Mouse (Mus musculus): Measurements from ENCODE around the gene Pcyox1. TPM values are rescaled to one million over a fixed set of nuclear protein-coding genes. Genes with fewer than 3 reads are reported as not detected.
"Not testable (repeated sequence)": the region's sequence is repeated elsewhere in the genome, so short reads cannot be mapped to it uniquely, and the experiment has no call there.

The Pcyox1 gene
- polyA plus RNA-seq, 1 experiment from 2014 or later = 52.0 TPM

DNA sequence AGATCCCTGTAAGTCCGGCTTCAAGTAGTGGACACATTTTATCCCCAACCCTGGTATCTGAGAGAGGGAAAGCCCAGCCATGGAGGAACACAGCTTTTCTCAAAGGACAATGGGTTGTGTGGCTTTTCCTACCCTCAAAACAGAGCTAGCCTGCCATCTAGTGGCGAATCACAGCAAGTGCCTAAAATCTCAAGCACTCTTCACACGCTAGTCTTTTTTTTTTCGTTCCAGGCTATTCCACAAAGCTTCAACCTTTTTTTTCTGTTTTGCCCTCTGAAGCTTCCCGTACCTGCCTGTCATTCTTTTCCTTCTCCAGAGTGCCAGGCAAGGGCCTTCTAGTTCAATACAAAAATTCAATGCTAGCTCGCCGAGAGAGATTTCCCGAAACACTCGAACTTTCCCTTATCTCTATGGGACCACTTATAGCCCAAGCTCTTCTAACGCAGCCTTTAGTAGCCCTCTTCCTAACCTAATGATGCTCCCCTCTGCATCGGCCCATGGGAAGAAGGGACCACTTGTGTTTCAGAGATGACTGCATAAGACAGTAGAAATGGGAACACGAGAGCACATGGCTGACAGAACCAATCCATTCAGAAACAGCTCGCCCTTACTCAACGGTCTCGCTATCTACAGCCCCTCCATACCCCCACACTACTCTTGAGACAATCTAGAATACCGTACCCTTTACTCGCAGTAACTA, 32.4 kb downstream of the Pcyox1 start:
- no peak for ATAC-seq (ENCODE audit: extremely low read depth, insufficient number of reproducible peaks, low FRiP score, low TSS enrichment)
- H3K27ac ChIP-seq (replicated peaks) = no peak overlapping the region

DNA sequence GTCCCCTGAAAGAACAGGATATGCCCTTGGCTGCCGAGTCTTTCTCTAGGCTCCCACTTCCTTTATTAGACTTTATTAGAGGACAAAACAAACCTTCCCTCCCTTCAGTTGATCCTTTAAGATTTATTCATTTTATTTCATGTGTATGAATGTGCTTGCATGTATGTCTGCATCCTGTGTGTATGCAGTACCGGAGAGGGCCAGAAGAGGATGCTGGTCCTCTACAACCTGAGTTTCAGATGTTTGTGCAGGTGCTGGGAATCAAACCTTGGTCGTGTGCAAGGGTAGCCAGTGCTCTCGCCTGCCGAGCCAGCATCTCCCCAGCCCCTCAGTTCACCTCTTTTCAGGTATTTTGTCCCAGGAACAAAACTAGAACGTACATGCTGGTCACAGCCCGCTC, 35.6 kb downstream of the Pcyox1 start:
- H3K27ac ChIP-seq (replicated peaks) = no peak overlapping the region
- 0 out of 2 replicates have a peak, but pooled peaks cover 2% of the 10 kb centered on the region for H3K27me3 ChIP-seq (replicated peaks)
- peaks cover 5% of the 10 kb centered on the region for H3K4me1 ChIP-seq
- no peak overlapping the region for H3K9ac ChIP-seq
- no peak overlapping the region for H3K4me3 ChIP-seq
- no peaks in the 10 kb centered on the region for H3K9me3 ChIP-seq
- no peak for ATAC-seq (ENCODE audit: extremely low read depth, insufficient number of reproducible peaks, low FRiP score, low TSS enrichment)
- WGBS = 84% methylated on average over 7 of the region's 7 CpGs
- no peak overlapping the region for H3K4me2 ChIP-seq
- no peaks in the 10 kb centered on the region for H3K36me3 ChIP-seq

More for the DNA sequence above, 32.4 kb downstream of the Pcyox1 start:
- H3K27me3 ChIP-seq (replicated peaks) = 0 out of 2 replicates have a peak, but pooled peaks cover 2% of the 10 kb centered on the region
- H3K36me3 ChIP-seq = peaks cover 22% of the 10 kb centered on the region
- H3K9me3 ChIP-seq = no peaks in the 10 kb centered on the region
- under 1% methylated on average over 17 of the region's 17 CpGs for WGBS
- peaks cover 13% of the 10 kb centered on the region for H3K4me1 ChIP-seq
- peak overlapping the region; percentile 75 for H3K9ac ChIP-seq
- peak overlapping the region; percentile 87 for H3K4me2 ChIP-seq
- peak overlapping the region; percentile 71 for H3K4me3 ChIP-seq

DNA sequence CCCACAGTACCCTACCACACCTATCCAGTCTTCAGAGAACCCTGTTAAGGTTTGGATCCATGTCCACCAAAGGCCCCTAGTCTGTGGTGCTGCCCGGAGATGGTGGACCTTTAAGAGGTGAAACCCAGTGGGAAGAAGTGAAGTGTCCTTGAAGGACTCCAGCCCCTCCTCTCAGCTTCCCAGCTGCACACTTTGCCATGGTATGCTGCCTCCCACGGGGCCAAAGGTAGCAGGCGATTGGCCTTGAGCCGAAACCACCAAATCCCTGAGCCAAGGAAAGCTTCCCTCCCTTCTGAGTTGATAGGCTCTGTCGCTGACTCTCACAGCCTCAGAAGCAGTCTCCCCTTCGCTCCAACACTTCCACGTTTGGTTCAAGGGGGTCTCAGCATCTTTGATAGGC, 36.3 kb downstream of the Pcyox1 start:
- H3K4me1 ChIP-seq = no peaks in the 10 kb centered on the region; the same call in 1 of the 2 replicates
- no peak overlapping the region for H3K27ac ChIP-seq (replicated peaks)
- H3K36me3 ChIP-seq = no peaks in the 10 kb centered on the region
- H3K9ac ChIP-seq = no peak overlapping the region
- no peak for ATAC-seq (ENCODE audit: extremely low read depth, insufficient number of reproducible peaks, low FRiP score, low TSS enrichment)
- H3K4me3 ChIP-seq = no peak overlapping the region
- 0 out of 2 replicates have a peak, but pooled peaks cover 2% of the 10 kb centered on the region for H3K27me3 ChIP-seq (replicated peaks)
- no peaks in the 10 kb centered on the region for H3K9me3 ChIP-seq
- H3K4me2 ChIP-seq = no peak overlapping the region
- 55% methylated on average over 7 of the region's 7 CpGs for WGBS

DNA sequence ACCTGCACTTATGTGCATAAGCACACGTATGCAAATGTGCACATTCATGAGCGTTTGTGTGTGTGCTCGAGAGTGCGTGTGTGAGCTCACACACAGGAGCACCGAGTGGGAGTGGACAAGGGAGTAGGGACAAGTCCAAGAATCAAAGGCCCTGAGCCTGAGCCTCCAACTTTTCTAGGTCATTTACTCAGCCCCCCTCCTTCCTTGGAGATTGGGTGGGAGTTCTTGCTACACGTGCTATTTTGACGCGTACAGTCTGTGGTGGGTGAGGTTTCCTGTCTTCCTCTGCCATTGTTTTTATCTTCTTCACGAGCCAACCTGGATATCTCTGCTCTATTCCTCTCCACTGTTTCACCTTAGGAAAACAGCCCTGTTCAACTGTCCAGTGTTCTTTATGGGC, 40.0 kb downstream of the Pcyox1 start:
- H3K4me1 ChIP-seq = no peaks in the 10 kb centered on the region; the same call in 1 of the 2 replicates
- no peak for ATAC-seq (ENCODE audit: extremely low read depth, insufficient number of reproducible peaks, low FRiP score, low TSS enrichment)
- no peak overlapping the region for H3K4me3 ChIP-seq
- no peak overlapping the region for H3K27ac ChIP-seq (replicated peaks)
- 65% methylated on average over 9 of the region's 9 CpGs for WGBS
- no peak overlapping the region for H3K4me2 ChIP-seq
- H3K27me3 ChIP-seq (replicated peaks) = 0 out of 2 replicates have a peak, but pooled peaks cover 1% of the 10 kb centered on the region
- no peak overlapping the region for H3K9ac ChIP-seq
- no peaks in the 10 kb centered on the region for H3K9me3 ChIP-seq
- H3K36me3 ChIP-seq = no peaks in the 10 kb centered on the region

DNA sequence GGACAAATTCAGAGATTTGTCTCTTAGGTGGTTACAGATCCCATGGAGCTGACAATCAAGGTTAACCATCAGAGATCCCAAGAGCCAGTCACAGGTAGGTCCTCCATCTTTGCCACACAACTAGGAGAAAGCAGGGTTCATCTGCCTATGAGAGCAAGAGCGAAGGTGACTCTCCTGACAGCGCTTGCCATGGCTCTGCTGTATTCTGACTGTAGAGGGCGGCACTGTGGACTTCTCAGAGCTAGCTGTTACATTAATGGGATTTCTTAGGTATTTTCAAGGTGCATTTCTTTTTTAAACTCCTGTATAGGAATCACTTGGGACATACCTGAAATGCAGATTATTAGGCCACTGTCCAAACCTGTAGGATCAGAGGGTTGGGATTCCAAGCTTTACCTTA, 42.0 kb downstream of the Pcyox1 start:
- Histone ChIP-seq H3K4me3 (no peak overlapping the region), H3K9me3 (no peaks in the 10 kb centered on the region), H3K4me1 (no peaks in the 10 kb centered on the region; the same call in 1 of the 2 replicates), H3K9ac (no peak overlapping the region), H3K4me2 (no peak overlapping the region), H3K27ac (replicated peaks) (no peak overlapping the region), H3K36me3 (no peaks in the 10 kb centered on the region), H3K27me3 (replicated peaks) (no peaks in the 10 kb centered on the region)
- no peak for ATAC-seq (ENCODE audit: extremely low read depth, insufficient number of reproducible peaks, low FRiP score, low TSS enrichment)
- WGBS = 53% methylated on average over 3 of the region's 3 CpGs

DNA sequence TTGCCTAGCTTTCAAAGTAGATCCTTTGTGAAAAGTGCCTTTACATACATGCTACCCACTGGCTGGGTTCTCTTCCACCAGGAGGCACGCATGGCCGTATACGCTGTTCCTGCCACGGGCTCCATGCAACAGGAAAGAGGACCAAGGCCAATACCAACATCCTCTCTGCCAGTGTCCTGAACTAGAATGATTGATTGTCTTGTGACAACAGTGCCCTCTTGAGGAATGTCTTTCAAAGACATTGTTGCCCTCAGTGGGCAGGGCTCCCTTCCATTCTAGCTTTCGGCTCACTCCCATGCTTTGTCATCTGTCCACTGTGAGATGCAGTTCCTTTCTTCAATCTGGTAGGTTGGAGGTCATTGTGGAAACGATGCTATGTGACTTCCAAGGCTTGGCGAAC, 47.7 kb downstream of the Pcyox1 start:
- no peak overlapping the region for H3K9ac ChIP-seq
- WGBS = 51% methylated on average over 7 of the region's 7 CpGs

DNA sequence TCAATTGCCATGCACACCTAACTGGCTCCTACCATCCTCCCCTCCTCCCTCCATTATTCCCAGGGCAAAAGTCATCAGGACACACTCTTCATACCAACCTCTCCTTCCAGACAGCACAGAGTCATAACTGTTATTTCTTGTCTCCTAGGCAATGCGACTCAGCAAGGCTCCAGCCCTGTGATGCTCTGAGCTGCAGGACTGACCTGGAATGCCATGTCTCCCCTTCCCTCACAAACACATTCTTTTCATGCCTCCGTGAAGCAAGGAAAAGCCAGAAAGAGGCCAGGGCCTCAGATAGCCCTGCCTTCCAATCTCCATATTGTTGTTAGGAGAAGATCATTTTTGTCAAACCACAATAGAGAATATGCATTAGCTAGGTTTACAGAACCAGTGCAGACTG, 50.9 kb downstream of the Pcyox1 start:
- WGBS = 18% methylated on average over 2 of the region's 2 CpGs
- H3K4me1 ChIP-seq = peaks cover 21% of the 10 kb centered on the region
- no peak for ATAC-seq (ENCODE audit: extremely low read depth, insufficient number of reproducible peaks, low FRiP score, low TSS enrichment)
- H3K4me3 ChIP-seq = no peak overlapping the region
- H3K36me3 ChIP-seq = no peaks in the 10 kb centered on the region
- no peak overlapping the region for H3K9ac ChIP-seq
- H3K4me2 ChIP-seq = no peak overlapping the region
- H3K27me3 ChIP-seq (replicated peaks) = no peaks in the 10 kb centered on the region
- no peaks in the 10 kb centered on the region for H3K9me3 ChIP-seq
- H3K27ac ChIP-seq (replicated peaks) = no peak overlapping the region

More for the DNA sequence above, 47.7 kb downstream of the Pcyox1 start:
- Histone ChIP-seq H3K4me3 (no peak overlapping the region), H3K27ac (replicated peaks) (no peak overlapping the region), H3K9me3 (no peaks in the 10 kb centered on the region), H3K4me2 (no peak overlapping the region), H3K4me1 (peaks cover 17% of the 10 kb centered on the region), H3K36me3 (no peaks in the 10 kb centered on the region), H3K27me3 (replicated peaks) (no peaks in the 10 kb centered on the region)
- no peak for ATAC-seq (ENCODE audit: extremely low read depth, insufficient number of reproducible peaks, low FRiP score, low TSS enrichment)

DNA sequence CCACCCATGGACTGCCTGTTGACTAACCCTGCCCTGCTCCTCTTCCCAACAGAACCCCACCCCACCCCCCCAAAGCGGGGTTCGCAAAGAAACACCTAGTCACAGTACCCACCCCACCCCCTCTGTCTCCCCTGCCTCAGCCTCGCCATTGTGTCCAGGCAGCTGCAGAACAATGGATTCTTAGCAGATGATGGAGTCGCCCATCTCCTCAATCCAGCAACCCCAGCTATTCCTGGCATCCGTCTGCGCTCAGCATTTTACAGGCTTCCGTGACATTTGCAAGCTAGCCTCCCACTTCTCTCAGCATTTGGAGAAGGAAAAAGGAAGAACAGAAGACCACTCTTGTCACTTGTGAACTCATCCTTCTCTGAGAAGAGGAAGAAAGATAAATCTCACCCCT, 53.3 kb downstream of the Pcyox1 start:
- Histone ChIP-seq H3K36me3 (no peaks in the 10 kb centered on the region), H3K4me2 (peak overlapping the region; percentile 34), H3K9me3 (no peaks in the 10 kb centered on the region), H3K27me3 (replicated peaks) (no peaks in the 10 kb centered on the region), H3K27ac (replicated peaks) (no peak overlapping the region), H3K4me3 (peak overlapping the region; percentile 2; the same call in 1 of the 2 replicates), H3K4me1 (peaks cover 21% of the 10 kb centered on the region), H3K9ac (peak overlapping the region; percentile 3; the same call in 1 of the 2 replicates)
- 13% methylated on average over 7 of the region's 7 CpGs for WGBS
- no peak for ATAC-seq (ENCODE audit: extremely low read depth, insufficient number of reproducible peaks, low FRiP score, low TSS enrichment)

DNA sequence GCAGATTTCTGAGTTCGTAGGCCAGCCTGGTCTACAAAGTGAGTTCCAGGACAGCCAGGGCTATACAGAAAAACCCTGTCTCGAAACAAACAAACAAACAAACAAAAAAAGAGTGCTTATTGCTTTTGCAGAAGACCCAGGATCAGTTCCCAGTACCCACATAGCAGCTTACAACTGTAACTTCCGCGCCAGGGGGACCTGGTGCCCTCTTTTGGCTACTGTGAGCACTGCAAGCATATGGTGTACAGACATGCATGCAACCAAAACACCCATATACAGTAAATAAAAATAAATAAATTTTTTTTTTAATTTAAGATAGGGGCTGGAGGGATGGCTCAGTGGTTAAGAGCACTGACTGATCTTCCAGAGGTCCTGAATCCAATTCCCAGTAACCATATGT, 60.6 kb downstream of the Pcyox1 start:
- not testable (repeated sequence) for ATAC-seq (ENCODE audit: extremely low read depth, insufficient number of reproducible peaks, low FRiP score, low TSS enrichment); H3K4me1 ChIP-seq; H3K9ac ChIP-seq; H3K27ac ChIP-seq (replicated peaks); H3K27me3 ChIP-seq (replicated peaks); H3K9me3 ChIP-seq; H3K4me3 ChIP-seq; H3K36me3 ChIP-seq; H3K4me2 ChIP-seq
- WGBS = 78% methylated on average over 4 of the region's 4 CpGs

Other genes with a start within 250 kb of the Pcyox1 start
- 3.1 and 3.2 TPM in 2 replicates for gene Tgfa, start 201.9 kb downstream of the Pcyox1 start, polyA plus RNA-seq (2015; fragmentation: Nextera tagmentation; extraction: Ambion mirVana)
- gene Fam136a, start 31.5 kb downstream of the Pcyox1 start, polyA plus RNA-seq (2015; fragmentation: Nextera tagmentation; extraction: Ambion mirVana) = 93.8 and 107 TPM in 2 replicates
- gene Snrpg, start 25.9 kb downstream of the Pcyox1 start, polyA plus RNA-seq (2015; fragmentation: Nextera tagmentation; extraction: Ambion mirVana) = 315 and 377 TPM in 2 replicates
- gene Tia1, start 7.1 kb upstream of the Pcyox1 start, polyA plus RNA-seq (2015; fragmentation: Nextera tagmentation; extraction: Ambion mirVana) = 120 and 125 TPM in 2 replicates
- gene Gm44790, start 29.5 kb upstream of the Pcyox1 start, polyA plus RNA-seq (2015; fragmentation: Nextera tagmentation; extraction: Ambion mirVana) = 0.60 TPM in 1 of 2 replicates, not detected in the other
- gene C87436, start 41.2 kb upstream of the Pcyox1 start, polyA plus RNA-seq (2015; fragmentation: Nextera tagmentation; extraction: Ambion mirVana) = 16.8 and 20.0 TPM in 2 replicates
- gene Pcbp1, start 129.2 kb upstream of the Pcyox1 start, polyA plus RNA-seq (2015; fragmentation: Nextera tagmentation; extraction: Ambion mirVana) = 218 and 286 TPM in 2 replicates
- gene Asprv1, start 231.0 kb upstream of the Pcyox1 start, polyA plus RNA-seq (2015; fragmentation: Nextera tagmentation; extraction: Ambion mirVana) = 0.09 TPM in 2 replicates

All from heart, embryonic 13.5 days (tissue).